Comparison of ENCODE assay signal across 12 mouse cellular contexts in genomic region chr5:72896478-72897279, GRCm38 (mm10). TPM values are rescaled to one million over a fixed set of nuclear protein-coding genes. Genes with fewer than 3 reads are reported as not detected.
A peak's percentile ranks its signal among the peaks of the same experiment; 100 is the strongest.
DNase-seq lines count a peak whose midpoint lies in the region; ATAC-seq and TF ChIP-seq lines count a peak whose summit lies in the region.
"Had no signal": no experiment of that assay in that cellular context is flagged by ENCODE, and none has a peak within 500 bp of the region (broad histone marks: within the 10 kb centered on the region; RNA-seq: fewer than 3 reads in every experiment).

No protein-coding gene starts in this region.

- DNase-seq in gastrocnemius, adult 2 months, result no peak
- DNase-seq in gastrocnemius, postnatal 4 days (ENCODE audit: low spot score in 2 of 2), result no peak
- peak; percentile 52 for DNase-seq in ZHBTc4 (ENCODE audit: low read depth, low spot score)
- no peak for DNase-seq in liver, postnatal 0 days
- no peak for DNase-seq in layer of hippocampus, adult 2 months (ENCODE audit: low spot score in 2 of 2)
- DNase-seq: adrenal gland, postnatal 10 days; midbrain, embryonic 14.5 days had no signal

- intact Hi-C loops in gastrocnemius, adult 2 months (cut with DNase I), result no loop called here

- H3K27ac ChIP-seq in gastrocnemius, adult 2 months, result peak overlapping the region; percentile 48
- peak overlapping the region; percentile 94 for H3K27ac ChIP-seq in heart, embryonic 16.5 days (ENCODE audit: low read length)
- H3K27ac ChIP-seq in liver, postnatal 0 days (ENCODE audit: low read depth), result no peak overlapping the region
- H3K27ac ChIP-seq in hindbrain, embryonic 13.5 days, result no peak overlapping the region
- no peak overlapping the region for H3K27ac ChIP-seq in layer of hippocampus, adult 2 months
- no peak overlapping the region for H3K27ac ChIP-seq in intestine, postnatal 0 days (ENCODE audit: low read depth, low read length)
- H3K27ac ChIP-seq: limb, embryonic 12.5 days; neural tube, embryonic 15.5 days had no signal

- TF ChIP-seq EP300 in liver, postnatal 0 days (IDR thresholded peaks at IDR 0.05; ENCODE audit: low read depth), result no peak

- 0 out of 2 replicates have a peak, but pooled peaks cover 3% of the 10 kb centered on the region for H3K9me3 ChIP-seq in heart, embryonic 16.5 days (replicated peaks; ENCODE audit: control insufficient read depth, low read length)
- no peaks in the 10 kb centered on the region for H3K9me3 ChIP-seq in liver, postnatal 0 days (ENCODE audit: low read length)
- H3K9me3 ChIP-seq in hindbrain, embryonic 13.5 days, result no peaks in the 10 kb centered on the region
- H3K9me3 ChIP-seq in intestine, postnatal 0 days (ENCODE audit: control insufficient read depth), result no peaks in the 10 kb centered on the region
- H3K9me3 ChIP-seq: limb, embryonic 12.5 days; neural tube, embryonic 15.5 days had no signal

- H3K27me3 ChIP-seq in heart, embryonic 16.5 days (ENCODE audit: control insufficient read depth, insufficient read depth, low read length), result no peaks in the 10 kb centered on the region
- no peaks in the 10 kb centered on the region for H3K27me3 ChIP-seq in liver, postnatal 0 days (ENCODE audit: insufficient read depth, low read length)
- H3K27me3 ChIP-seq in hindbrain, embryonic 13.5 days, result no peaks in the 10 kb centered on the region
- H3K27me3 ChIP-seq in intestine, postnatal 0 days (replicated peaks; ENCODE audit: control insufficient read depth, insufficient read depth, low read length), result no peaks in the 10 kb centered on the region
- H3K27me3 ChIP-seq: limb, embryonic 12.5 days; neural tube, embryonic 15.5 days had no signal

- 0 out of 2 replicates have a peak overlapping the region, but pooled peaks have one; percentile 9 for H3K4me2 ChIP-seq in heart, embryonic 16.5 days (ENCODE audit: low read depth, low read length)
- H3K4me2 ChIP-seq in liver, postnatal 0 days (ENCODE audit: low read depth, low read length), result peak overlapping the region; percentile 7; the same call in 1 of the 2 replicates
- H3K4me2 ChIP-seq in hindbrain, embryonic 13.5 days, result no peak overlapping the region
- H3K4me2 ChIP-seq in intestine, postnatal 0 days (replicated peaks; ENCODE audit: low read depth), result no peak overlapping the region
- H3K4me2 ChIP-seq: limb, embryonic 12.5 days; neural tube, embryonic 15.5 days had no signal

- no peak for TF ChIP-seq CTCF in gastrocnemius, adult 2 months (IDR thresholded peaks at IDR 0.05)
- TF ChIP-seq CTCF in liver, postnatal 0 days (IDR thresholded peaks at IDR 0.05; ENCODE audit: low read depth), result no peak
- no peak for TF ChIP-seq CTCF in layer of hippocampus, adult 2 months (conservative IDR thresholded peaks at IDR 0.05)
- TF ChIP-seq CTCF in intestine, postnatal 0 days (IDR thresholded peaks at IDR 0.05; ENCODE audit: low read depth), result no peak

- H3K4me3 ChIP-seq in gastrocnemius, adult 2 months, result no peak overlapping the region
- H3K4me3 ChIP-seq in heart, embryonic 16.5 days (ENCODE audit: low read length), result no peak overlapping the region
- no peak overlapping the region for H3K4me3 ChIP-seq in liver, postnatal 0 days (ENCODE audit: low read depth, low read length)
- H3K4me3 ChIP-seq in hindbrain, embryonic 13.5 days, result no peak overlapping the region
- no peak overlapping the region for H3K4me3 ChIP-seq in layer of hippocampus, adult 2 months
- H3K4me3 ChIP-seq in intestine, postnatal 0 days (ENCODE audit: low read depth, low read length), result no peak overlapping the region
- H3K4me3 ChIP-seq: limb, embryonic 12.5 days; neural tube, embryonic 15.5 days had no signal

- 23% methylated on average over 18 of the region's 18 CpGs for WGBS in heart, embryonic 16.5 days
- 48% methylated on average over 18 of the region's 18 CpGs for WGBS in liver, postnatal 0 days (ENCODE audit: insufficient replicate concordance)
- WGBS in hindbrain, embryonic 13.5 days, result 82% methylated on average over 18 of the region's 18 CpGs
- WGBS in intestine, postnatal 0 days, result 68% methylated on average over 18 of the region's 18 CpGs

- ATAC-seq in heart, embryonic 16.5 days (replicated peaks; ENCODE audit: extremely low read depth, insufficient read depth, low FRiP score), result peak; percentile 65
- ATAC-seq in liver, postnatal 0 days, result no peak
- ATAC-seq in hindbrain, embryonic 13.5 days (ENCODE audit: low FRiP score), result no peak
- ATAC-seq in intestine, postnatal 0 days, result no peak

- peaks cover 26% of the 10 kb centered on the region for H3K4me1 ChIP-seq in heart, embryonic 16.5 days (ENCODE audit: control insufficient read depth, insufficient read depth, low read length)
- H3K4me1 ChIP-seq in liver, postnatal 0 days (ENCODE audit: insufficient read depth), result no peaks in the 10 kb centered on the region
- H3K4me1 ChIP-seq in hindbrain, embryonic 13.5 days (replicated peaks), result no peaks in the 10 kb centered on the region
- no peaks in the 10 kb centered on the region; the same call in 1 of the 2 replicates for H3K4me1 ChIP-seq in intestine, postnatal 0 days (replicated peaks; ENCODE audit: control insufficient read depth, insufficient read depth, low read length)
- H3K4me1 ChIP-seq: limb, embryonic 12.5 days; neural tube, embryonic 15.5 days had no signal

- no peaks in the 10 kb centered on the region for H3K36me3 ChIP-seq in heart, embryonic 16.5 days (ENCODE audit: control insufficient read depth, insufficient read depth)
- no peaks in the 10 kb centered on the region for H3K36me3 ChIP-seq in liver, postnatal 0 days (replicated peaks; ENCODE audit: insufficient read depth, low read length)
- H3K36me3 ChIP-seq in hindbrain, embryonic 13.5 days, result no peaks in the 10 kb centered on the region
- no peaks in the 10 kb centered on the region for H3K36me3 ChIP-seq in intestine, postnatal 0 days (ENCODE audit: control insufficient read depth, insufficient read depth)
- H3K36me3 ChIP-seq: limb, embryonic 12.5 days; neural tube, embryonic 15.5 days had no signal

- H3K9ac ChIP-seq in heart, embryonic 16.5 days (ENCODE audit: low read length), result 0 out of 2 replicates have a peak overlapping the region, but pooled peaks have one; percentile 9
- H3K9ac ChIP-seq in liver, postnatal 0 days (replicated peaks), result no peak overlapping the region
- no peak overlapping the region for H3K9ac ChIP-seq in hindbrain, embryonic 13.5 days
- no peak overlapping the region for H3K9ac ChIP-seq in intestine, postnatal 0 days (ENCODE audit: low read depth, low read length)
- H3K9ac ChIP-seq: limb, embryonic 12.5 days; neural tube, embryonic 15.5 days had no signal

RNA-seq across cellular contexts. Expression of gene Slain2, which starts 17.4 kb away (rescaled TPM):
- 100 to 1,000 TPM; 113 TPM for total RNA-seq in gastrocnemius, adult 2 months (2021)
- 10 to 100 TPM; 82.8 to 90.0 TPM for total RNA-seq in gastrocnemius, postnatal 4 days (2021)
- 22.6 and 24.0 TPM in 2 replicates for polyA plus RNA-seq in heart, embryonic 16.5 days (2015; fragmentation: Nextera tagmentation; extraction: Ambion mirVana)
- polyA plus RNA-seq in liver, postnatal 0 days (2015; fragmentation: Nextera tagmentation; extraction: Ambion mirVana), result 4.2 and 5.5 TPM in 2 replicates
- polyA plus RNA-seq in hindbrain, embryonic 13.5 days (2015; fragmentation: Nextera tagmentation; extraction: Ambion mirVana), result 15.7 and 17.4 TPM in 2 replicates
- 10 to 100 TPM; 23.3 to 24.0 TPM for total RNA-seq in layer of hippocampus, adult 2 months (2021)
- 9.6 and 10.1 TPM in 2 replicates for polyA plus RNA-seq in intestine, postnatal 0 days (2015; fragmentation: Nextera tagmentation; extraction: Ambion mirVana)

RNA-seq across cellular contexts. Expression of gene Tec, which starts 28.4 kb away (rescaled TPM):
- 1 to 10 TPM; 1.2 to 1.4 TPM for total RNA-seq in gastrocnemius, adult 2 months (2021)
- 1 to 10 TPM; 4.0 to 5.4 TPM for total RNA-seq in gastrocnemius, postnatal 4 days (2021)
- 17.9 and 23.0 TPM in 2 replicates for polyA plus RNA-seq in heart, embryonic 16.5 days (2015; fragmentation: Nextera tagmentation; extraction: Ambion mirVana)
- 7.5 and 9.2 TPM in 2 replicates for polyA plus RNA-seq in liver, postnatal 0 days (2015; fragmentation: Nextera tagmentation; extraction: Ambion mirVana)
- polyA plus RNA-seq in hindbrain, embryonic 13.5 days (2015; fragmentation: Nextera tagmentation; extraction: Ambion mirVana), result 7.0 and 9.8 TPM in 2 replicates
- 1 to 10 TPM; 1.1 to 1.8 TPM for total RNA-seq in layer of hippocampus, adult 2 months (2021)
- polyA plus RNA-seq in intestine, postnatal 0 days (2015; fragmentation: Nextera tagmentation; extraction: Ambion mirVana), result 12.4 and 14.7 TPM in 2 replicates

Comparison
In these comparisons a context has a peak if more than half of its experiments do, and no peak if none do; other contexts are left out.
1. H3K27ac ChIP-seq: peak in gastrocnemius, adult 2 months (single experiment) and heart, embryonic 16.5 days (single experiment); none in liver, postnatal 0 days (single experiment), hindbrain, embryonic 13.5 days (single experiment), layer of hippocampus, adult 2 months (single experiment) and intestine, postnatal 0 days (single experiment).
2. H3K4me2 ChIP-seq: peak in heart, embryonic 16.5 days (single experiment) and liver, postnatal 0 days (single experiment); none in hindbrain, embryonic 13.5 days (single experiment) and intestine, postnatal 0 days (single experiment).